In genomic region chr11:19014441-19015161, GRCm38 (mm10) we compare ENCODE assay signal across 8 mouse cellular contexts. TPM values are rescaled to one million over a fixed set of nuclear protein-coding genes. Genes with fewer than 3 reads are reported as not detected.
DNase-seq lines count a peak whose midpoint lies in the region; ATAC-seq and TF ChIP-seq lines count a peak whose summit lies in the region.

No protein-coding gene starts in this region.

- H3K36me3 ChIP-seq in embryonic facial prominence, embryonic 11.5 days (replicated peaks; ENCODE audit: control insufficient read depth, insufficient read depth, low read depth, low read length): no peaks in the 10 kb centered on the region
- no peaks in the 10 kb centered on the region for H3K36me3 ChIP-seq in liver, embryonic 14.5 days (replicated peaks; ENCODE audit: control insufficient read depth, insufficient read depth, low read depth)
- H3K36me3 ChIP-seq in stomach, embryonic 14.5 days (ENCODE audit: control insufficient read depth, insufficient read depth, low read length): peaks cover 40% of the 10 kb centered on the region

- no peak for TF ChIP-seq EP300 in liver, embryonic 14.5 days (IDR thresholded peaks at IDR 0.05; ENCODE audit: low read depth)

- peak overlapping the region; percentile 82 for H3K4me2 ChIP-seq in embryonic facial prominence, embryonic 11.5 days (ENCODE audit: low read depth, low read length)
- peak overlapping the region; percentile 77 for H3K4me2 ChIP-seq in liver, embryonic 14.5 days (ENCODE audit: low read depth)
- peak overlapping the region; percentile 58 for H3K4me2 ChIP-seq in stomach, embryonic 14.5 days (replicated peaks; ENCODE audit: low read depth, low read length)

- no peaks in the 10 kb centered on the region for H3K9me3 ChIP-seq in embryonic facial prominence, embryonic 11.5 days (replicated peaks; ENCODE audit: control insufficient read depth, low read length)
- no peaks in the 10 kb centered on the region for H3K9me3 ChIP-seq in liver, embryonic 14.5 days (ENCODE audit: control insufficient read depth, low read length)
- no peaks in the 10 kb centered on the region for H3K9me3 ChIP-seq in stomach, embryonic 14.5 days (ENCODE audit: control insufficient read depth, low read depth, low read length)

- peak; percentile 14 for DNase-seq in thymus, postnatal 4 days
- no peak for DNase-seq in thymus, adult 18-20 months
- peak; percentile 53 for DNase-seq in embryonic facial prominence, embryonic 11.5 days (ENCODE audit: low spot score)
- DNase-seq in heart, postnatal 36 days: peak; percentile 44 to 75
- DNase-seq in liver, embryonic 14.5 days (ENCODE audit: low read depth in 3 of 3, low spot score in 3 of 3): no peak
- no peak for DNase-seq in layer of hippocampus, postnatal 36 days
- no peak for DNase-seq in layer of hippocampus, adult 8-10 months (ENCODE audit: low spot score in 2 of 2)

- no peaks in the 10 kb centered on the region; the same call in 1 of the 2 replicates for H3K4me1 ChIP-seq in embryonic facial prominence, embryonic 11.5 days (ENCODE audit: control insufficient read depth, insufficient read depth, low read length)
- H3K4me1 ChIP-seq in liver, embryonic 14.5 days (replicated peaks; ENCODE audit: control insufficient read depth in 2 of 2, insufficient read depth in 2 of 2, low read length in 1 of 2): peaks cover 0 to 3% of the 10 kb centered on the region in 2 experiments; a peak in 1 of 4 replicates
- H3K4me1 ChIP-seq in stomach, embryonic 14.5 days (ENCODE audit: control insufficient read depth, insufficient read depth, low read length): peaks cover 12% of the 10 kb centered on the region; the same call in 1 of the 2 replicates

- H3K4me3 ChIP-seq in embryonic facial prominence, embryonic 11.5 days (ENCODE audit: low read depth, low read length): peak overlapping the region; percentile 62
- peak overlapping the region; percentile 52 to 64 for H3K4me3 ChIP-seq in liver, embryonic 14.5 days (ENCODE audit: insufficient read depth in 1 of 2, low read depth in 2 of 2, low read length in 2 of 2)
- H3K4me3 ChIP-seq in stomach, embryonic 14.5 days (ENCODE audit: low read depth, low read length): peak overlapping the region; percentile 46

- no peak for TF ChIP-seq CTCF in liver, embryonic 14.5 days (IDR thresholded peaks at IDR 0.05; ENCODE audit: low read depth)

- H3K27ac ChIP-seq in embryonic facial prominence, embryonic 11.5 days (replicated peaks; ENCODE audit: low read depth, low read length): peak overlapping the region; percentile 97
- no peak overlapping the region for H3K27ac ChIP-seq in liver, embryonic 14.5 days
- peak overlapping the region; percentile 100 for H3K27ac ChIP-seq in stomach, embryonic 14.5 days (ENCODE audit: low read length)

- peaks cover 9% of the 10 kb centered on the region; the same call in 1 of the 2 replicates for H3K27me3 ChIP-seq in embryonic facial prominence, embryonic 11.5 days (ENCODE audit: control insufficient read depth, insufficient read depth, low read length)
- H3K27me3 ChIP-seq in liver, embryonic 14.5 days (ENCODE audit: control insufficient read depth, insufficient read depth, low read length): peaks cover 47% of the 10 kb centered on the region
- H3K27me3 ChIP-seq in stomach, embryonic 14.5 days (ENCODE audit: control insufficient read depth, insufficient read depth, low read length): no peaks in the 10 kb centered on the region

- H3K9ac ChIP-seq in embryonic facial prominence, embryonic 11.5 days (replicated peaks; ENCODE audit: low read length): peak overlapping the region; percentile 89
- H3K9ac ChIP-seq in liver, embryonic 14.5 days (replicated peaks): peak overlapping the region; percentile 59
- peak overlapping the region; percentile 100 for H3K9ac ChIP-seq in stomach, embryonic 14.5 days (replicated peaks; ENCODE audit: low read depth, low read length)

- intact Hi-C loops in heart, postnatal 36 days (cut with DNase I): loop anchor here (5.0 kb wide), 1 partner anchor 42 kb away; no protein-coding TSS in a partner anchor

- WGBS in embryonic facial prominence, embryonic 11.5 days: under 1% methylated on average over 35 of the region's 35 CpGs
- 1% methylated on average over 35 of the region's 35 CpGs for WGBS in liver, embryonic 14.5 days (ENCODE audit: insufficient replicate concordance)
- WGBS in stomach, embryonic 14.5 days: under 1% methylated on average over 35 of the region's 35 CpGs

- ATAC-seq in embryonic facial prominence, embryonic 11.5 days (replicated peaks; ENCODE audit: insufficient number of reproducible peaks, low FRiP score, low TSS enrichment, low read depth): no peak
- ATAC-seq in liver, embryonic 14.5 days (ENCODE audit: insufficient read depth): no peak
- no peak for ATAC-seq in stomach, embryonic 14.5 days (ENCODE audit: insufficient number of reproducible peaks, insufficient read depth, low FRiP score, low read depth)

RNA-seq across cellular contexts. Expression of gene Meis1, which starts 4.2 kb away (rescaled TPM):
- 89.8 and 91.2 TPM in 2 replicates for polyA plus RNA-seq in embryonic facial prominence, embryonic 11.5 days (2014; fragmentation: Nextera tagmentation; extraction: Ambion mirVana)
- total RNA-seq in heart, postnatal 36 days (2021): 10 to 100 TPM; 22.4 to 31.4 TPM
- polyA plus RNA-seq in liver, embryonic 14.5 days (2012; rRNA removed): 4.8 and 6.2 TPM in 2 replicates
- polyA plus RNA-seq in liver, embryonic 14.5 days (2014; fragmentation: Nextera tagmentation; extraction: Ambion mirVana): 5.6 and 5.8 TPM in 2 replicates
- 151 and 155 TPM in 2 replicates for polyA plus RNA-seq in stomach, embryonic 14.5 days (2014; fragmentation: Nextera tagmentation; extraction: Ambion mirVana)
- 1 to 10 TPM; 1.8 to 2.3 TPM for total RNA-seq in layer of hippocampus, postnatal 36 days (2021)
- 1 to 10 TPM; 2.2 to 3.0 (median 2.6) TPM for total RNA-seq in layer of hippocampus, adult 8-10 months (2022)

Comparison
In these comparisons a context has a peak if more than half of its experiments do, and no peak if none do; other contexts are left out.
1. DNase-seq: peak in thymus, postnatal 4 days (single experiment), embryonic facial prominence, embryonic 11.5 days (single experiment) and heart, postnatal 36 days (2 of 2); none in thymus, adult 18-20 months (0 of 2), liver, embryonic 14.5 days (0 of 3), layer of hippocampus, postnatal 36 days (0 of 2) and layer of hippocampus, adult 8-10 months (0 of 2).
2. RNA of gene Meis1, which starts 4.2 kb away (total RNA-seq): 22.4 to 31.4 TPM in heart, postnatal 36 days; 2.2 to 3.0 TPM in layer of hippocampus, adult 8-10 months and 1.8 to 2.3 TPM in layer of hippocampus, postnatal 36 days; every median in the first group is over 4 times any median in the second.
3. Peak in every context shown above with its lines, with median percentiles within 50 percentile points of each other: H3K4me2 ChIP-seq, H3K4me3 ChIP-seq and H3K9ac ChIP-seq.